ENCODE assay signal across 8 mouse cellular contexts in the genomic region with DNA sequence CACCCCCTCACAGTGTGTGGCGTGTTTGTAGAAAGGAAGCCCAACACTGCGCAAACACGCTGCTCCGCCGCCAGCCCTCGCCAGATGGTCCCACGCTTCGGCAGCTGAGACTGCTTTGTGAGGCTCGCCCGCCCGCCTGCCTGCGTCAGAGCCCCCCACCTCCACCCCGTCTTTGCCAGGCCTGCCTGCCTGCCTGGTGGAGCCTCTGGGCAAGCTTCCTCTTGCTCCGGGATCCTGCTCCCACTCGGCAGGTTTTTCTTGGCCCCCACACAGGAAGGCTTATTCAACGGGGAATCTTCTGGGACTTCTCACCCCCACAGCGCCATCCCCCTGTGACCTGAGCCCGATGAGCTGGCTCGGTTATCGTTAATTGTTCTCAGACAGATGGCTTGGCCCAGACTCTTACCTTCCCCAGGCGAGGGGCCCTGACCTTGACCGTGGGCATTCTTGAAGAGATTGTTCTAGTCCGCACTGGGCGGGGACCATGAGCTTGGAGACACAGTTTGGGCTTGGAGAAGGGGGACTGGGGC. TPM values are rescaled to one million over a fixed set of nuclear protein-coding genes. Genes with fewer than 3 reads are reported as not detected.
A peak's percentile ranks its signal among the peaks of the same experiment; 100 is the strongest.
DNase-seq lines count a peak whose midpoint lies in the region; ATAC-seq and TF ChIP-seq lines count a peak whose summit lies in the region.

No protein-coding gene starts in this region.

- H3K27me3 ChIP-seq in hindbrain, embryonic 13.5 days = 0 out of 2 replicates have a peak, but pooled peaks cover 9% of the 10 kb centered on the region
- H3K27me3 ChIP-seq in midbrain, embryonic 10.5 days (ENCODE audit: low read depth, poor library complexity, severe bottlenecking) = peaks cover 33% of the 10 kb centered on the region
- H3K27me3 ChIP-seq in stomach, embryonic 15.5 days (replicated peaks) = no peaks in the 10 kb centered on the region

- peak overlapping the region; percentile 62 for H3K9ac ChIP-seq in hindbrain, embryonic 13.5 days
- H3K9ac ChIP-seq in stomach, embryonic 15.5 days = no peak overlapping the region

- H3K4me2 ChIP-seq in hindbrain, embryonic 13.5 days = peak overlapping the region; percentile 44
- H3K4me2 ChIP-seq in stomach, embryonic 15.5 days = peak overlapping the region; percentile 58

- H3K9me3 ChIP-seq in hindbrain, embryonic 13.5 days = no peaks in the 10 kb centered on the region
- no peaks in the 10 kb centered on the region for H3K9me3 ChIP-seq in midbrain, embryonic 10.5 days (replicated peaks)
- no peaks in the 10 kb centered on the region for H3K9me3 ChIP-seq in stomach, embryonic 15.5 days

- H3K4me3 ChIP-seq in hindbrain, embryonic 13.5 days = peak overlapping the region; percentile 23
- no peak overlapping the region for H3K4me3 ChIP-seq in left cerebral cortex, adult 2 months
- H3K4me3 ChIP-seq in midbrain, embryonic 10.5 days = peak overlapping the region; percentile 41
- H3K4me3 ChIP-seq in stomach, embryonic 15.5 days (replicated peaks) = peak overlapping the region; percentile 15

- intact Hi-C loops in left cerebral cortex, adult 2 months (cut with DNase I) = loop anchor here (1.0 to 2.0 kb wide), 3 partner anchors 13 to 37 kb away; partner anchors contain the start of gene Ncor2

- no peaks in the 10 kb centered on the region for H3K36me3 ChIP-seq in hindbrain, embryonic 13.5 days
- H3K36me3 ChIP-seq in midbrain, embryonic 10.5 days = no peaks in the 10 kb centered on the region
- H3K36me3 ChIP-seq in stomach, embryonic 15.5 days = no peaks in the 10 kb centered on the region

- peaks cover 33% of the 10 kb centered on the region for H3K4me1 ChIP-seq in hindbrain, embryonic 13.5 days (replicated peaks)
- peaks cover 29% of the 10 kb centered on the region for H3K4me1 ChIP-seq in midbrain, embryonic 10.5 days
- H3K4me1 ChIP-seq in stomach, embryonic 15.5 days = peaks cover 15% of the 10 kb centered on the region

- DNase-seq in brain, adult 2 months (ENCODE audit: low read depth, low spot score) = peak; percentile 97
- peak; percentile 28 for DNase-seq in gastrocnemius, adult 18-20 months (ENCODE audit: low spot score)
- DNase-seq in left cerebral cortex, adult 2 months (ENCODE audit: extremely low spot score in 1 of 2, low spot score in 2 of 2) = peak; percentile 87 to 93
- peak; percentile 79 for DNase-seq in midbrain, embryonic 10.5 days (ENCODE audit: low spot score)

- ATAC-seq in common myeloid progenitor, adult 5-6 weeks (replicated peaks; ENCODE audit: low read depth, poor library complexity, severe bottlenecking) = peak; percentile 55
- ATAC-seq in hindbrain, embryonic 13.5 days (ENCODE audit: low FRiP score) = peak; percentile 82
- ATAC-seq in stomach, embryonic 15.5 days (ENCODE audit: insufficient read depth, low FRiP score, low read depth) = peak; percentile 57; the same call in 1 of the 2 replicates
- ATAC-seq in erythroid progenitor cell, adult 5-6 weeks (replicated peaks; ENCODE audit: low FRiP score, poor library complexity, severe bottlenecking) = no peak

- no peak for TF ChIP-seq CTCF in left cerebral cortex, adult 2 months (IDR thresholded peaks at IDR 0.05)

- peak overlapping the region; percentile 90 for H3K27ac ChIP-seq in hindbrain, embryonic 13.5 days
- H3K27ac ChIP-seq in left cerebral cortex, adult 2 months = peak overlapping the region; percentile 85
- peak overlapping the region; percentile 86 for H3K27ac ChIP-seq in midbrain, embryonic 10.5 days (replicated peaks)
- peak overlapping the region; percentile 82 for H3K27ac ChIP-seq in stomach, embryonic 15.5 days

- 3% methylated on average over 23 of the region's 24 CpGs for WGBS in hindbrain, embryonic 13.5 days
- 9% methylated on average over 24 of the region's 24 CpGs for WGBS in midbrain, embryonic 10.5 days
- 6% methylated on average over 24 of the region's 24 CpGs for WGBS in stomach, embryonic 15.5 days

RNA-seq across cellular contexts. Expression of gene Ncor2, which starts 37.0 kb away (rescaled TPM):
- total RNA-seq in common myeloid progenitor, adult 5-6 weeks (2017) = 9.7 and 16.9 TPM in 2 replicates
- 100 to 1,000 TPM; 118 to 134 TPM for total RNA-seq in gastrocnemius, adult 18-20 months (2021)
- polyA plus RNA-seq in hindbrain, embryonic 13.5 days (2015; fragmentation: Nextera tagmentation; extraction: Ambion mirVana) = 24.8 and 25.1 TPM in 2 replicates
- total RNA-seq in left cerebral cortex, adult 2 months (2021) = 100 to 1,000 TPM; 228 to 270 TPM
- polyA plus RNA-seq in midbrain, embryonic 10.5 days (2016; fragmentation: Nextera tagmentation; extraction: Ambion mirVana) = 16.2 and 19.1 TPM in 2 replicates
- 26.7 and 32.5 TPM in 2 replicates for polyA plus RNA-seq in stomach, embryonic 15.5 days (2015; fragmentation: Nextera tagmentation; extraction: Ambion mirVana)
- total RNA-seq in erythroid progenitor cell, adult 5-6 weeks (2015; ENCODE audit: low replicate concordance) = 10.5 and 37.3 TPM in 2 replicates
- 0.91 and 2.6 TPM in 2 replicates for total RNA-seq in erythroid progenitor cell, adult 5-6 weeks (2017; ENCODE audit: low replicate concordance)

Comparison
In these comparisons a context has a peak if more than half of its experiments do, and no peak if none do; other contexts are left out.
1. DNase-seq: peak in every context shown above with its lines; median percentile 97 in brain, adult 2 months; 90 in left cerebral cortex, adult 2 months; 79 in midbrain, embryonic 10.5 days; 28 in gastrocnemius, adult 18-20 months.